Mouse (Mus musculus): ENCODE measurements around the gene Apopt1.

The Apopt1 gene

GRCm38 (mm10) chr12:111713004-111713651 lies at the start of gene Apopt1, which contains the start of gene Bag5:
Apopt1 (plus strand) TSS chr12:111713261.
Bag5 (minus strand) TSS chr12:111713257.
- peak; percentile 87 to 91 for DNase-seq (ENCODE audit: low spot score in 2 of 2)

- peak; percentile 76 for DNase-seq (ENCODE audit: low spot score in 2 of 2)
Observed at GRCm38 (mm10) chr12:111664144-111664634, 48.9 kb upstream of the Apopt1 start.

- DNase-seq (ENCODE audit: low spot score in 2 of 2) = no peak
Observed at GRCm38 (mm10) chr12:111665041-111665880, 47.8 kb upstream of the Apopt1 start.

- DNase-seq (ENCODE audit: low spot score in 2 of 2) = no peak
Observed at GRCm38 (mm10) chr12:111666380-111666779, 46.7 kb upstream of the Apopt1 start.

- no peak for DNase-seq (ENCODE audit: low spot score in 2 of 2)
Observed at GRCm38 (mm10) chr12:111667421-111667820, 45.6 kb upstream of the Apopt1 start.

GRCm38 (mm10) chr12:111668457-111668912 lies 44.6 kb upstream of the Apopt1 start:
- peak; percentile 92 to 96 for DNase-seq (ENCODE audit: low spot score in 2 of 2)

- DNase-seq (ENCODE audit: low spot score in 2 of 2) = peak; percentile 77 to 83
Observed at GRCm38 (mm10) chr12:111669000-111669788, 43.9 kb upstream of the Apopt1 start.

- no peak for DNase-seq (ENCODE audit: low spot score in 2 of 2)
Observed at GRCm38 (mm10) chr12:111669961-111670360, 43.1 kb upstream of the Apopt1 start.

- DNase-seq (ENCODE audit: low spot score in 2 of 2) = no peak
Observed at GRCm38 (mm10) chr12:111670371-111670971, 42.6 kb upstream of the Apopt1 start.

GRCm38 (mm10) chr12:111670976-111671375 lies 42.1 kb upstream of the Apopt1 start:
- DNase-seq (ENCODE audit: low spot score in 2 of 2) = no peak

GRCm38 (mm10) chr12:111671431-111671902 lies 41.6 kb upstream of the Apopt1 start:
- no peak for DNase-seq (ENCODE audit: low spot score in 2 of 2)

GRCm38 (mm10) chr12:111672176-111672575 lies 40.9 kb upstream of the Apopt1 start, which contains the start of gene Ckb:
Ckb (minus strand) TSS chr12:111672338.
- DNase-seq (ENCODE audit: low spot score in 2 of 2) = peak; percentile 82 to 92

- no peak for DNase-seq (ENCODE audit: low spot score in 2 of 2)
Observed at GRCm38 (mm10) chr12:111672581-111672980, 40.5 kb upstream of the Apopt1 start.

GRCm38 (mm10) chr12:111674850-111675486 lies 38.1 kb upstream of the Apopt1 start:
- DNase-seq (ENCODE audit: low spot score in 2 of 2) = no peak

GRCm38 (mm10) chr12:111675797-111676580 lies 37.1 kb upstream of the Apopt1 start:
- no peak for DNase-seq (ENCODE audit: low spot score in 2 of 2)

- DNase-seq (ENCODE audit: low spot score in 2 of 2) = no peak
Observed at GRCm38 (mm10) chr12:111677421-111677820, 35.6 kb upstream of the Apopt1 start.

- DNase-seq (ENCODE audit: low spot score in 2 of 2) = peak; percentile 88 to 91
Observed at GRCm38 (mm10) chr12:111677882-111678669, 35.0 kb upstream of the Apopt1 start, which contains the start of gene Trmt61a. Trmt61a (plus strand) TSS chr12:111678105.

GRCm38 (mm10) chr12:111678670-111678933 lies 34.5 kb upstream of the Apopt1 start:
- no peak for DNase-seq (ENCODE audit: low spot score in 2 of 2)

GRCm38 (mm10) chr12:111678997-111679396 lies 34.1 kb upstream of the Apopt1 start:
- DNase-seq (ENCODE audit: low spot score in 2 of 2) = no peak

Measured in heart, adult 9 months (tissue).